Mouse (Mus musculus) layer of hippocampus, adult 8-10 months (tissue): ENCODE measurements around the gene Atp2c2. TPM values are rescaled to one million over a fixed set of nuclear protein-coding genes. Genes with fewer than 3 reads are reported as not detected.
A peak's percentile ranks its signal among the peaks of the same experiment; 100 is the strongest.

ENCODE experiments used
- DNase-seq, 2 experiments: peaks; one replicate each; pipeline ENCODE4 v3.0.0; 2022; ENCODE audit warnings: low spot score in 2 of 2
- total RNA-seq, 4 experiments: library from RNA; stranded (reverse); gene quantifications; 2 replicates each; pipeline ENCODE4 v1.2.4; 2022

Atp2c2 gene
- total RNA-seq, 4 experiments from 2014 or later: 1.9 to 2.4 (median 2.2) TPM

DNA sequence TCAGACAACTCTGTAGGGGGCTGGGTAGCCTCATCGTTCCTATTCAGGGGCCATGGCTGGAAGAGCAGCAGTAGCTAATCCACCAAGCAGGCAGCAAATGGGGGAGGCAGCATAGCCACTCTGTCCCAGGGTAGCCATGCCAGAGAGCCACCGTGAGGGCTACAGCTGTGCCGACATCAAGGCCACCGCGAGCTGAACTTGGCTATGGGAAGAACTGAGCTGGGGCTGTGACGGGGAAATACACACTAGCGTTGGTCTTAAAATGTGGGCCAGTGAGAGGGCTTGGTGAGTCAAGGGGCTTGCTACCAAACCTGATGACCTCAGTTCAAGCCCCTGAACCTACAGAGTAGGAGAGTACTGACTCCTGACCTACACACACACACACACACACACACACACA lies 84.9 kb downstream of the Atp2c2 start:
- DNase-seq: no peak

GRCm38 (mm10) chr8:119785764-119786405 lies 86.1 kb downstream of the Atp2c2 start:
- peak; percentile 54 to 56 for DNase-seq

- no peak for DNase-seq
Observed at GRCm38 (mm10) chr8:119786871-119787270, 87.1 kb downstream of the Atp2c2 start.

- no peak for DNase-seq
Observed at GRCm38 (mm10) chr8:119787341-119787740, 87.5 kb downstream of the Atp2c2 start.

DNA sequence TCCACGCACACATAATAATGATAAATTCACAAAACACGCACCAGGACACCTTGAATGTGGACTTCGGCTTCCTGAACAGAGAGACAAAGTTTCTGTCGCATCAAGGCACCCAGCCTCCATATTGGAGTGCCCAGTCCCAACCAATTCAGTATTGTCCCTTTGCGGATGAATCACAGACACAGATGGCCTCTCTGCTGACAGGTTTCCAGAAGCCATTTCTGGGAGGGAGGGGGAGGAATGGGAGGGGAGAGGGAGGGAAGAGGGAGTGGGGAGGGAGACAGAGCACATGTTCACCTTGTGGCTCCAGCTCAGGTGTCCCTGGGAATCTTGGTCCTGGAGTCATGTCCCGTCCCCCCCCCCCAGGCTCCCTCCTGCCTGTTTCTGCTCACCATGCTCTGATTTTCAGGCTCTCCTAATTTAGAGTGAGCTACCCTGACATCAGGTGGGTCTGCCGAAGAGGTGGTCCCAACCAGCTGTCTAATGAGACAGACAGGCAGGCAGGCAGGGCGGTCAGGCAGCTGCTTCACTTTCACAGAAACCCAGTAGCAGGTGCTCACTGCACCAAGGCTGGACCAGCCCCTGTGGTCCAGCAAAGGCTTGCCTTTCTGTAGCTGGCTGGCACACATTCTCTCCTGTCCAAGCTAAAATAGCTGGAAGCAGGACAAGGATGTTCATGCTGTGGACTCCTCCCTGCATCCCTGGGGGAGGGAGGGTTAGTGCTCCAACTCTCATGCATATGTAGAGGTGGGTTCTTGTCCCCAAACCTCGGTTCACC lies 89.0 kb downstream of the Atp2c2 start:
- DNase-seq: no peak

- DNase-seq: no peak
Observed at GRCm38 (mm10) chr8:119789581-119789980, 89.8 kb downstream of the Atp2c2 start.

GRCm38 (mm10) chr8:119791804-119792704 lies 92.2 kb downstream of the Atp2c2 start:
- DNase-seq: no peak

- no peak for DNase-seq
Observed at GRCm38 (mm10) chr8:119794689-119795088, 94.9 kb downstream of the Atp2c2 start.

- DNase-seq: no peak
Observed at GRCm38 (mm10) chr8:119795651-119796050, 95.8 kb downstream of the Atp2c2 start.

- DNase-seq: peak; percentile 70 to 76
Observed at GRCm38 (mm10) chr8:119798170-119798964, 98.6 kb downstream of the Atp2c2 start.

GRCm38 (mm10) chr8:119798965-119799264 lies 99.1 kb downstream of the Atp2c2 start:
- peak in 1 of 2 experiments; percentile 83 for DNase-seq

GRCm38 (mm10) chr8:119801168-119801567 lies 101.4 kb downstream of the Atp2c2 start:
- peak in 1 of 2 experiments; percentile 60 for DNase-seq

DNA sequence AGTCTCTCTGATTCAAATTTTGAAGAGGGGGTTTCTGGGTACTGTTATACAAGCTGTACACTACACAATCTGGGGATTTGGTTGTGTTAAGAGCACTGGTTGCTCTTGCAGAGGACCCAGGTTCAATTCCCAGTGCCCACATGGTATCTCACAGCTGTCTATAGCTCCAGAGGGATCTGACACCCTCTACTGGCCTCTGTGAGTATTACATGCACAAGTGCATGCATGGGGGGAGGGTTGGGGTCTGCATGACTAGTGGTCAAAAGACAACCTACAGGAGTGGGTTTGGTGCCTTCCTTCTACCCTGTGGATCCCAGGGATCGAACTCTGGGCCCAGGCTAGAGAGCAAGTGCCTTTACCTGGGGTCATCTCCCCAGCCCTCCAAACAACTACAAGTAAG lies 102.8 kb downstream of the Atp2c2 start:
- DNase-seq: no peak

GRCm38 (mm10) chr8:119805275-119805674 lies 105.5 kb downstream of the Atp2c2 start:
- no peak for DNase-seq

DNA sequence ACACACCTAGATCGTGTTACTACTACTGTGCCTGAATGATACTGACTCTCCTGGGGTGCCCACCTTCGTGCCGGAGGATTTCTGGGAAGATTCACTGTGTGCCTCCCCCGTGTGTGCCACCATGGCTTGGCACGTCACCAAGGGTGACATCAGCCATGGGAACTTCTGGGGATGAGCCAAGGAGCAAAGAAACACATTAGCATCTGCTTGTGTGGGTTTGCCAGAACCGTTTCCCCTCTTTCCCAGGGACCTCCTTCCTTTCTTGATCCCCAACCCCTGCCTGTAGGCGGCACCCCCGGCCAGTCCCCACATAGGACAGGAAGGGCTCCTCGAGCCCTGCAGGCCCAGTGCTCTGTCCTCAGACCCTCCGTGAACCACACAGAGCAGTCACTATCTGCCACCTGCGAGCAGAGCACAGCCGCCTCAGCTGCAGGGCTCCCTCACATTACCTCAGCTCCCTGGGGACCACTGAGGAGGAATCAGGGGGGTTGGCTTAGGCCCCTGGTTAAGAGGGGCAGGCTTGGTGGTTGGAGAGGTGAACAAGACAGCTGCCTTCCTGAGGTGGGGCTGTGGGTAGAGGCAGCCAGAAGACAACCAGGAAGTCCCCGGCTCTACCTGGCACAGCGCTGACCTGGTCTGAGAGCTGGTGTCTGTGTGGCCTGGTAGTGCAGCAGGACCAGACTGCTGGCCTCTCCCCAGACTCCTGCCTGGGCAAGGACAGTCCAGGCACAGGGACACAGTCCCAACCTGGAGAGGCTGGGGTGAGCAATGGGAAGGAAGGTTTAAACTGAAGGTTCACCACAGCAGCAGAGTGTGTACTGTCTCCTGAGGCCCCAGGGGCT lies 106.8 kb downstream of the Atp2c2 start:
- peak; percentile 79 to 85 for DNase-seq

Other genes starting within 250 kb of the Atp2c2 start
- under 1 TPM in 3 of 4 experiments, not detected in 1; 0.23 to 0.41 (median 0.40) TPM for gene Slc38a8, start 198.3 kb upstream of the Atp2c2 start, total RNA-seq
- gene Mbtps1, start 141.3 kb upstream of the Atp2c2 start, total RNA-seq: 10 to 100 TPM; 75.6 to 83.8 (median 80.9) TPM
- 10 to 100 TPM; 43.8 to 51.8 (median 49.7) TPM for gene Hsdl1, start 124.8 kb upstream of the Atp2c2 start, total RNA-seq
- under 1 TPM; 0.13 to 0.43 (median 0.17) TPM for gene Dnaaf1, start 124.8 kb upstream of the Atp2c2 start, total RNA-seq
- gene Taf1c, start 94.8 kb upstream of the Atp2c2 start, total RNA-seq: 10 to 100 TPM; 10.7 to 11.8 (median 11.5) TPM
- gene Adad2, start 87.3 kb upstream of the Atp2c2 start, total RNA-seq: 1 to 10 TPM in 2 of 4 experiments, under 1 TPM in 2; 0.33 to 1.1 (median 0.71) TPM
- gene Kcng4, start 64.3 kb upstream of the Atp2c2 start, total RNA-seq: 1 to 10 TPM; 1.7 to 3.8 (median 2.8) TPM
- 1 to 10 TPM; 5.9 to 7.8 (median 7.0) TPM for gene Wfdc1, start 33.6 kb upstream of the Atp2c2 start, total RNA-seq
- gene Tldc1, start 78.4 kb downstream of the Atp2c2 start, total RNA-seq: 10 to 100 TPM; 12.5 to 15.9 (median 15.5) TPM
- 100 to 1,000 TPM; 119 to 176 (median 137) TPM for gene Cotl1, start 140.5 kb downstream of the Atp2c2 start, total RNA-seq
- 1 to 10 TPM; 7.0 to 9.4 (median 7.3) TPM for gene Klhl36, start 162.3 kb downstream of the Atp2c2 start, total RNA-seq
- 10 to 100 TPM; 82.7 to 98.6 (median 89.4) TPM for gene Usp10, start 210.4 kb downstream of the Atp2c2 start, total RNA-seq
- 10 to 100 TPM in 1 of 4 experiments, 1 to 10 TPM in 2, under 1 TPM in 1; 0.17 to 15.1 (median 6.6) TPM for gene Gm20388, start 210.8 kb downstream of the Atp2c2 start, total RNA-seq